Mouse (Mus musculus) urinary bladder, postnatal 4 days (tissue): Measurements from ENCODE around the gene Nat9.

Experiments
- DNase-seq, 2 experiments: peaks; one replicate each; pipeline ENCODE4 v3.0.0; 2021 to 2022; ENCODE audit warnings: low spot score in 2 of 2

Gene Nat9

DNA sequence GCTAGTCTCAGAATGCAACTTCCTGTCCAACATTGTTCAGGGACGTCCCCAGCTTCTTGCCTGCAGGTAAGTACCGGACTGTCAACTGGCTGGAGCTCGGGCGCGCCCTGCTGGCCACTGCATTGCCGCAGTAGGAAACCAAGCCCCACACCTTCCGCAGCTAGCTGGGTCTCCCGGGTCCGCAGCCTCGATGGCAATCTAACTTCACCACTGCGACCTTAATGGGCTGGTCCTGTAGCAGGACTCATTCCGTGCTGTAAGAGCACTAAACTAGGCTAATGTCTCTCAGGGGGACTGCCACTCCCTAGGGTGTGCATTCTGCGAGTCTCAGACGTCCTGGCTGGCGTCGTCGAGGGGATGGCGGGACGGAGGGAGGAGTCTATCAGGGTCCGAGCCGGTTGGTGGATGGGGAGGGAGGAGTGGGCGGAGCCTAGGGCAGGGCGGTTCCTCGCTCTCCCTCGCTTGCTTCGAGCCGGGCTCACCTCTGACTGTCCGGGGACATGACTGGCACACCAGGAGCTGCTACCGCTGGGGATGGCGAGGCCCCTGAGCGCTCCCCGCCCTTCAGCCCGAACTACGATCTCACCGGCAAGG, 33.9 kb downstream of the Nat9 start:
- DNase-seq, result peak; percentile 57 to 79

DNA sequence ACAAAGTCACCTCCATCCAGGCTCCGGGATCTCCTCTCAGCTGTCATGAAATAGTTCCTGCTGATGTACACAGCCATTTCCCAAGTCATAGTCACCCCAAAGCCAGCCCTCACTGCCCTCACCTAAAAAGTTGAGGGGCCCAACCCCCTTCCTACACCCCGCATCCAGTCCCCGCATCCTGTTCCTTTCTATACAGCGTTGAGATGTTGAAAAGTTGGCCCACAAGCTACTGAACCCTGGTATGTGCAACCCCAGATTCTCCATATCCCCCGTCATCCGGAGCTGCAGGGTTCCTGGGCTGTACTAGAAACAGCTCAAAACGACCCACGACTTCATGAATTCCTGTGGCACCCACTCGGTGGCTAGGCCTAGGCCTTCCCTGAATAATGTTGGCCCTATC, 34.6 kb downstream of the Nat9 start:
- no peak for DNase-seq

GRCm38 (mm10) chr11:115151755-115152429, 35.8 kb downstream of the Nat9 start:
- peak in 1 of 2 experiments; percentile 70 for DNase-seq

DNA sequence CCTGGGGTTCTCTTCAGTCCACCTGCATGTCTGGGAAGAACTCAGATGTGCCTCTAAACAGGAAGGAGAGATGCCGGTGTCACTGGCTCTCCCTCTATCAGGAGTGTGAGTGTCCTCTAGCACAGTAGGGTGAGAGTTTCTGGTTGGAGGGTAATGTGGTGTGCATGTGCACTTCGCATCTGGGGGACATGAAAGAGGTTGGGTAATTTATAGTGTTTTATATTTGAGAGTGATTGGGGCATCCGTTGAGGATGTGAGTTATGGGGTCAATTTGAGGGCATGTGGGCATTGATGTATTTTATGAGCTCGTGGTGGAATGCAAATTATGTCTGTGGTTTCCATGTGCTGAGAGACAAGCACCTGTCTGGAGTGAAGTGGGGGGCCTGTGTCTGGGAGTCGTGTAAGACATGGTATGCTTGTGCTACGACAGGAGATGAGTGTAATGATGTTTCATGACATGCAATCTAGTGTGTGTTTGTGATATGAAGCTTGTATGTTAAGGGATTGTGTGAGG, 36.9 kb downstream of the Nat9 start:
- DNase-seq, result no peak

- no peak for DNase-seq
Observed at GRCm38 (mm10) chr11:115147813-115148212, 39.8 kb downstream of the Nat9 start.

GRCm38 (mm10) chr11:115141970-115142369, 45.7 kb downstream of the Nat9 start:
- no peak for DNase-seq

DNA sequence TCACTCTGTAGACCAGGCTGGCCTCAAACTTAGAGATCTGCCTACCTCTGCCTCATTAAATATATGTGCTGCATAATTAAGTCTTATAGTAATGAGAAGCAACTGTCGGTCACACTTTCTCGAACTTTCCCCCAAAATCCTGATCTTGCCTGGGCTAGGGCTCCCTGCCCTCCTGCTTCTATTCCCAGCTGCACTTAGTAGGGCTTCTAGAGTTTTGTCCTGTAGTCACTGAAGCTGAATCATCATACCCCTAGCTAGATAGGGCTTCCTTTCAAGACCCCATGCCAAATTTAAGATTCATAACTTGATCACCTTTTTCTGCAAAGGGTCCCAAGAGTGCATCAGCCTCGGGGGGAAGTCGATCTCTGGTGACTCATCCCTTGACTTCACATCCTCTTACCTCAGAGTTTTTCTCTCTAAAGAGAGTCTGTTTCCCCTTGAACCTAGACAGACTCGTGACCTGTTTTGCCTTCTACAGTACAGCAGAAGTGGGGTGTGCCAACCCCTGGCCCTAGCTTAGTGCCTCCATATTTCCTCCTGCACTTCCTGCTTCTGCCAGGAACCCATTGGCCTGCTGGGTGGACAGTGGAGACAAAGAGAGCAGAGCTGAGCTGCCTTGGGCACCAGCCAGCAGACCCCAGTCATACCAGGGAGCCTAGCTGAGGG, 48.9 kb downstream of the Nat9 start:
- no peak for DNase-seq

GRCm38 (mm10) chr11:115133800-115134199, 53.9 kb downstream of the Nat9 start, which contains the start of gene Cd300lf:
TSS of gene Cd300lf (minus strand) at chr11:115133992.
- DNase-seq, result no peak
